Mouse (Mus musculus): Measurements from ENCODE around the gene Arl4d. TPM values are rescaled to one million over a fixed set of nuclear protein-coding genes. Genes with fewer than 3 reads are reported as not detected.

The Arl4d gene
- total and polyA plus RNA-seq, 3 experiments: 4.8 to 16.6 (median 10.8) TPM

Other genes starting within 250 kb of the Arl4d start
- gene Aarsd1, start 247.9 kb upstream of the Arl4d start, total RNA-seq (2021): 10 to 100 TPM; 21.8 to 38.2 TPM
- 25.0 and 28.1 TPM in 2 replicates for gene Aarsd1, start 247.9 kb upstream of the Arl4d start, polyA plus RNA-seq (2012; rRNA removed)
- 1 to 10 TPM; 1.9 to 5.6 TPM for gene Gm27029, start 240.7 kb upstream of the Arl4d start, total RNA-seq (2021)
- 0.24 TPM in 1 of 2 replicates, not detected in the other for gene Gm27029, start 240.7 kb upstream of the Arl4d start, polyA plus RNA-seq (2012; rRNA removed)
- 10 to 100 TPM; 23.7 to 24.4 TPM for gene Rundc1, start 240.5 kb upstream of the Arl4d start, total RNA-seq (2021)
- 22.0 and 22.1 TPM in 2 replicates for gene Rundc1, start 240.5 kb upstream of the Arl4d start, polyA plus RNA-seq (2012; rRNA removed)
- 1 to 10 TPM; 2.1 to 4.3 TPM for gene Ptges3l, start 240.2 kb upstream of the Arl4d start, total RNA-seq (2021)
- 0.93 and 1.1 TPM in 2 replicates for gene Ptges3l, start 240.2 kb upstream of the Arl4d start, polyA plus RNA-seq (2012; rRNA removed)
- 10 to 100 TPM; 34.0 to 75.2 TPM for gene Rpl27, start 223.2 kb upstream of the Arl4d start, total RNA-seq (2021)
- 133 and 183 TPM in 2 replicates for gene Rpl27, start 223.2 kb upstream of the Arl4d start, polyA plus RNA-seq (2012; rRNA removed)
- gene Ifi35, start 217.1 kb upstream of the Arl4d start, total RNA-seq (2021): 10 to 100 TPM; 33.2 to 40.5 TPM
- 32.3 and 44.1 TPM in 2 replicates for gene Ifi35, start 217.1 kb upstream of the Arl4d start, polyA plus RNA-seq (2012; rRNA removed)
- gene Rnd2, start 200.5 kb upstream of the Arl4d start, total RNA-seq (2021): 10 to 100 TPM in 1 of 2 experiments, 1 to 10 TPM in 1; 6.0 to 12.9 TPM
- gene Rnd2, start 200.5 kb upstream of the Arl4d start, polyA plus RNA-seq (2012; rRNA removed): 6.0 and 11.3 TPM in 2 replicates
- gene Vat1, start 199.3 kb upstream of the Arl4d start, total RNA-seq (2021): 100 to 1,000 TPM in 1 of 2 experiments, 10 to 100 TPM in 1; 95.6 to 189 TPM
- 151 and 157 TPM in 2 replicates for gene Vat1, start 199.3 kb upstream of the Arl4d start, polyA plus RNA-seq (2012; rRNA removed)
- 1 to 10 TPM in 1 of 2 experiments, under 1 TPM in 1; 0.84 to 1.3 TPM for gene Brca1, start 113.6 kb upstream of the Arl4d start, total RNA-seq (2021)
- 0.11 and 0.20 TPM in 2 replicates for gene Brca1, start 113.6 kb upstream of the Arl4d start, polyA plus RNA-seq (2012; rRNA removed)
- gene Nbr1, start 113.4 kb upstream of the Arl4d start, total RNA-seq (2021): 100 to 1,000 TPM; 130 to 134 TPM
- gene Nbr1, start 113.4 kb upstream of the Arl4d start, polyA plus RNA-seq (2012; rRNA removed): 121 and 141 TPM in 2 replicates
- 10 to 100 TPM; 14.4 to 17.0 TPM for gene Tmem106a, start 83.3 kb upstream of the Arl4d start, total RNA-seq (2021)
- 25.1 and 28.6 TPM in 2 replicates for gene Tmem106a, start 83.3 kb upstream of the Arl4d start, polyA plus RNA-seq (2012; rRNA removed)
- gene Gm11634, start 66.3 kb upstream of the Arl4d start, total RNA-seq (2021): not detected
- gene Gm11634, start 66.3 kb upstream of the Arl4d start, polyA plus RNA-seq (2012; rRNA removed): not detected in 2 replicates
- 10 to 100 TPM; 28.7 to 29.8 TPM for gene Rdm1, start 38.3 kb upstream of the Arl4d start, total RNA-seq (2021)
- gene Rdm1, start 38.3 kb upstream of the Arl4d start, polyA plus RNA-seq (2012; rRNA removed): 17.5 and 19.9 TPM in 2 replicates
- gene Dhx8, start 67.4 kb downstream of the Arl4d start, total RNA-seq (2021): 10 to 100 TPM; 25.0 to 28.6 TPM
- gene Dhx8, start 67.4 kb downstream of the Arl4d start, polyA plus RNA-seq (2012; rRNA removed): 4.9 and 5.8 TPM in 2 replicates
- gene Etv4, start 119.8 kb downstream of the Arl4d start, total RNA-seq (2021): 1 to 10 TPM in 1 of 2 experiments, under 1 TPM in 1; 0.58 to 1.9 TPM
- gene Etv4, start 119.8 kb downstream of the Arl4d start, polyA plus RNA-seq (2012; rRNA removed): 3.4 and 4.7 TPM in 2 replicates
- gene Meox1, start 228.8 kb downstream of the Arl4d start, total RNA-seq (2021): 1 to 10 TPM; 1.4 to 5.3 TPM
- 0.57 and 1.2 TPM in 2 replicates for gene Meox1, start 228.8 kb downstream of the Arl4d start, polyA plus RNA-seq (2012; rRNA removed)